Mouse (Mus musculus) liver, embryonic 14.5 days (tissue): ENCODE results near the gene Aanat.

Experiments
- CTCF ChIP-seq: IDR thresholded peaks from 2 replicates; pipeline ENCODE4 v1.5.1; 2016; ENCODE audit warnings: antibody characterized with exemption, low read depth, control low read depth
- EP300 ChIP-seq: IDR thresholded peaks from 2 replicates; pipeline ENCODE4 v1.6.1; 2016; ENCODE audit warnings: antibody characterized with exemption, low read depth

DNA sequence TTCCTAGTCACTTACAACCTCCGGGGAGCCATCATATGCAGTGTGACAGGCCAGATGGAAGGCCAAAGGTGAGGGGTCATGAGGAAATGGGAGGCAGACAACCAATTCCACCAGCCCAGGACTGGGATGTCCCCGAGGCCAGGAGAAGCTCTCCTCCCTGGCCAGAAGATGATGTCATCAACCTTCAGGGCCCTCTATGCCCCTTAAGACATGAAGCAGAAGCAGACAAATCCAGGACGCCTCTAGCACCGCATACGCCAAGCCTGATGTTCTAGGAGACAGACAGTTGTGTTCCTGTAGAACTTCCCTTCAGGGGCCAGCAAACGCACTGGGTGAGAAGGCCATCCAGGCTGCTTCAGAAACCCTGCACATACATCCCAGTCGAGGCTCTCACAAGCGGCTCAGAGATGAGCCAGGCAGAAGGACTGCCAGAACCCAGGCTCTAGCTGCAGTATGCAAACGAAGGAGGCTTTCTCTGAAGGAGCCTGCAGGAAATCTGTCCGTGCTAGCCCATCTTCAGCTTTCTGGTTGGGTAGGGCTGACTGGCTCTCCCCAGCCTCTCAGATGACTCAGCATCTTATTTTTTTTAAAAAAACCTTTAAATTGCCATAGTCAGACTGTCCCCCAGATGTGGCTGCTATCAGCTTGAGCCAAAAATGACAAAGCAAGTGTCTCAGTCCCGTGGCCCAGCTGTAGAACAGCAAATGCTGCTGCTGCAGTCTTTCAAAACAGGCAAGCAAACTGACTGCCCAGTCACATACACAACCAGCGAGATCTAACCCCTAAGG is 13.3 kb upstream of the Aanat start:
- TF ChIP-seq CTCF (no peak), EP300 (peak; percentile 87)
